Mouse (Mus musculus) CH12.LX (cell line): ENCODE measurements around the gene BC052040. TPM values are rescaled to one million over a fixed set of nuclear protein-coding genes. Genes with fewer than 3 reads are reported as not detected.

ENCODE experiments used
- DNase-seq: peaks from one replicate; pipeline ENCODE4 v3.0.0-alpha.2; 2013; ENCODE audit errors: extremely low read depth
- H3K27ac ChIP-seq: 2 replicates; pipeline ENCODE4 v1.5.1; 2012; ENCODE audit warnings: low read depth, mild to moderate bottlenecking, control low read depth, moderate library complexity; ENCODE audit not compliant: insufficient read depth
- H3K27me3 ChIP-seq: replicated peaks from 2 replicates; pipeline ENCODE3; 2012; ENCODE audit warnings: inconsistent platforms
- H3K36me3 ChIP-seq, 2 experiments: replicated peaks in 1 of 2; 2 replicates each; pipeline versions ENCODE3 to v1.6.1; 2012; ENCODE audit warnings: inconsistent platforms in 1 of 2, low read length in 1 of 2, mild to moderate bottlenecking in 1 of 2, mixed read lengths in 1 of 2, moderate library complexity in 1 of 2; ENCODE audit not compliant: control insufficient read depth in 1 of 2, insufficient read depth in 1 of 2
- H3K4me1 ChIP-seq, 2 experiments: 2 replicates each; pipeline ENCODE4 v1.6.1; 2012; ENCODE audit warnings: inconsistent platforms in 1 of 2, moderate library complexity in 1 of 2; ENCODE audit not compliant: insufficient read depth in 2 of 2, control insufficient read depth in 1 of 2
- H3K4me2 ChIP-seq: 2 replicates; pipeline ENCODE4 v1.6.1; 2012; ENCODE audit warnings: low read depth, mild to moderate bottlenecking, control low read depth; ENCODE audit not compliant: poor library complexity, insufficient read depth, severe bottlenecking
- H3K4me3 ChIP-seq, 3 experiments: fragments of 150-350 bp in 1 of 3; sonication (generic) in 1 of 3; replicated peaks in 1 of 3; 2 replicates each; pipeline versions ENCODE3 to v1.5.1; 2011 to 2012; ENCODE audit warnings: low read depth in 2 of 3, low read length in 2 of 3, mild to moderate bottlenecking in 2 of 3, moderate library complexity in 2 of 3, control low read depth in 1 of 3, improper control_type of control experiment in 1 of 3, inconsistent platforms in 1 of 3, mixed read lengths in 1 of 3; ENCODE audit not compliant: poor library complexity in 1 of 3
- H3K79me2 ChIP-seq: replicated peaks from 2 replicates; pipeline ENCODE4 v1.6.1; 2012; ENCODE audit warnings: mild to moderate bottlenecking, moderate library complexity; ENCODE audit not compliant: control insufficient read depth, poor library complexity, insufficient read depth, severe bottlenecking; ENCODE audit errors: extremely low read depth
- H3K9ac ChIP-seq: 2 replicates; pipeline ENCODE4 v1.6.1; 2012; ENCODE audit warnings: low read depth, mild to moderate bottlenecking, control low read depth, moderate library complexity; ENCODE audit not compliant: insufficient read depth
- H3K9me3 ChIP-seq: replicated peaks from 2 replicates; pipeline ENCODE3; 2012; ENCODE audit warnings: low read length, inconsistent platforms, mixed read lengths
- CTCF ChIP-seq, 2 experiments: IDR thresholded peaks in 1 of 2; conservative IDR thresholded peaks in 1 of 2; 2 replicates each; pipeline ENCODE4 v1.5.1; 2011 to 2012; ENCODE audit warnings: low read depth in 2 of 2, low read length in 2 of 2, improper control_type of control experiment in 1 of 2, inconsistent platforms in 1 of 2, mild to moderate bottlenecking in 1 of 2, moderate library complexity in 1 of 2
- EP300 ChIP-seq: IDR thresholded peaks from 2 replicates; pipeline ENCODE4 v1.6.1; 2011; ENCODE audit warnings: low read length, improper control_type of control experiment
- KAT2A ChIP-seq: IDR thresholded peaks from 2 replicates; pipeline ENCODE4 v1.6.1; 2012; ENCODE audit warnings: low read length, improper control_type of control experiment, inconsistent platforms; ENCODE audit not compliant: insufficient replicate concordance
- MAFK ChIP-seq: IDR thresholded peaks from 2 replicates; pipeline ENCODE4 v1.6.1; 2011; ENCODE audit warnings: low read length, improper control_type of control experiment; ENCODE audit not compliant: insufficient replicate concordance
- MAZ ChIP-seq: IDR thresholded peaks from 2 replicates; pipeline ENCODE4 v1.6.1; 2012; ENCODE audit warnings: low read depth, mild to moderate bottlenecking, inconsistent platforms, low read length, improper control_type of control experiment, moderate library complexity
- MYC ChIP-seq: IDR thresholded peaks from 2 replicates; pipeline ENCODE4 v1.6.1; 2011; ENCODE audit warnings: low read depth, mild to moderate bottlenecking, improper control_type of control experiment, low read length
- NELFE ChIP-seq: IDR thresholded peaks from 2 replicates; pipeline ENCODE4 v1.6.1; 2011; ENCODE audit warnings: low read depth, low read length, improper control_type of control experiment
- POLR2AphosphoS2 ChIP-seq: IDR thresholded peaks from 2 replicates; pipeline ENCODE4 v1.6.1; 2011; ENCODE audit warnings: low read depth, low read length, improper control_type of control experiment
- TBP ChIP-seq: conservative IDR thresholded peaks from 2 replicates; pipeline ENCODE4 v1.6.1; 2011; ENCODE audit warnings: low read depth, low read length, improper control_type of control experiment
- USF1 ChIP-seq: IDR thresholded peaks from 2 replicates; pipeline ENCODE4 v1.6.1; 2014; ENCODE audit warnings: low read depth, mild to moderate bottlenecking, inconsistent platforms, low read length, improper control_type of control experiment
- USF2 ChIP-seq: conservative IDR thresholded peaks from 2 replicates; pipeline ENCODE4 v1.6.1; 2011; ENCODE audit warnings: low read depth, low read length, improper control_type of control experiment
- ZC3H11A ChIP-seq: IDR thresholded peaks from 2 replicates; pipeline ENCODE4 v1.6.1; 2012; ENCODE audit warnings: low read depth, mild to moderate bottlenecking, inconsistent platforms, low read length, improper control_type of control experiment
- ZMIZ1 ChIP-seq: IDR thresholded peaks from 2 replicates; pipeline ENCODE4 v1.6.1; 2012; ENCODE audit warnings: low read depth, mild to moderate bottlenecking, inconsistent platforms, low read length, improper control_type of control experiment
- dilution Hi-C: fragments of 300-500 bp; cut with MboI; formaldehyde crosslinking; loops from 2 replicates; pipeline ENCODE4 v1.14.3; 2020; ENCODE audit warnings: low sequenced_read_pairs; ENCODE audit not compliant: extremely low pct_unique_long_range_greater_than_20kb, extremely low pct_ligation_motif_present
- in situ Hi-C: fragments of 300-500 bp; cut with MboI; formaldehyde crosslinking; loops from 3 replicates; pipeline ENCODE4 v1.14.3; 2019; ENCODE audit warnings: low sequenced_read_pairs, low pct_ligation_motif_present, low pct_unique_long_range_greater_than_20kb, mixed read lengths
- polyA plus RNA-seq: library from polyadenylated mRNA; unstranded; fragments of >175 nt; gene quantifications from 2 replicates; pipeline ENCODE4 v1.2.1, GENCODE M21; 2012; ENCODE audit warnings: low read depth; ENCODE audit not compliant: insufficient read length
- total RNA-seq, 2 experiments: library from RNA; depleted of rRNA; stranded (reverse); fragments of 300-350 nt in 1 of 2; fragments of >200 nt in 1 of 2; gene quantifications; 2 replicates each; pipeline ENCODE4 v1.2.3; 2012 to 2014

The BC052040 gene
- total and polyA plus RNA-seq, 3 experiments, result 5.9 to 16.5 (median 6.5) TPM

DNA sequence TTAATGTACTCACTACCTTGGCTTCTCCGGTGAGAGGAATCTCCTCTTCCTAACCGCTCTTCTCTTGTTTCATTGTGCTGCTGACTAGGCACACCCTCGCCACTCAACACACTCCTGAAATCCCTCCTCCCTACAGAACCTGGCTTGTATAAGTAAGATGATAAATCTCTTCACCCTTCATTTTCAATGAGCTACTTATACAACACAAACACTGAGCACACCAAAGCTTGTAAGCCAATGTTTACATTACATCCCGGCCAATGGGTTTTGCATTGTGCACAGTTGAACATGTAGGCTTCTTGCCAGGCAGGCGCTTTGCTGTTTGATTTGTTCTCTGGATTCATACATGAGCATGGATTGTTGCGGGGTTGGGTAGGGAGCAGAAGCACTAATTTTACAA, 236.4 kb downstream of the BC052040 start:
- no peak overlapping the region for H3K4me3 ChIP-seq
- H3K4me2 ChIP-seq, result no peak overlapping the region
- H3K4me1 ChIP-seq, result no peaks in the 10 kb centered on the region
- in situ Hi-C loops (no loop called here), dilution Hi-C loops (no loop called here)
- no peaks in the 10 kb centered on the region for H3K36me3 ChIP-seq
- TF ChIP-seq ZMIZ1 (no peak), NELFE (no peak), EP300 (no peak), CTCF (conservative IDR thresholded peaks at IDR 0.05 in 1 of 2, IDR thresholded peaks at IDR 0.05 in 1 of 2; ENCODE audit: low read depth in 2 of 2, low read length in 2 of 2) (no peak), MYC (no peak), ZC3H11A (no peak), TBP (no peak), KAT2A (no peak), MAFK (no peak), POLR2AphosphoS2 (no peak), USF2 (no peak)
- no peak overlapping the region for H3K27ac ChIP-seq
- H3K9ac ChIP-seq, result no peak overlapping the region
- no peaks in the 10 kb centered on the region for H3K27me3 ChIP-seq
- H3K9me3 ChIP-seq, result no peaks in the 10 kb centered on the region
- H3K79me2 ChIP-seq, result no peaks in the 10 kb centered on the region
- no peak for DNase-seq

- Histone ChIP-seq H3K4me1 (no peaks in the 10 kb centered on the region), H3K9ac (no peak overlapping the region), H3K9me3 (no peaks in the 10 kb centered on the region), H3K79me2 (no peaks in the 10 kb centered on the region), H3K27me3 (no peaks in the 10 kb centered on the region), H3K36me3 (no peaks in the 10 kb centered on the region), H3K4me3 (no peak overlapping the region), H3K4me2 (no peak overlapping the region), H3K27ac (no peak overlapping the region)
- TF ChIP-seq MAZ, result no peak
- TF ChIP-seq USF1, result no peak
- dilution Hi-C loops, result no loop called here
- in situ Hi-C loops, result no loop called here
- no peak for DNase-seq
These were observed 240.8 kb downstream of the BC052040 start for GRCm38 (mm10) chr2:115822361-115822760.
